Mouse (Mus musculus): Measurements from ENCODE around the gene Pmis2.
A peak's percentile ranks its signal among the peaks of the same experiment; 100 is the strongest.

Pmis2 gene

GRCm38 (mm10) chr7:30671480-30671879, at the start of gene Pmis2:
TSS of gene Pmis2 (minus strand) at chr7:30671605.
- DNase-seq = no peak

DNA sequence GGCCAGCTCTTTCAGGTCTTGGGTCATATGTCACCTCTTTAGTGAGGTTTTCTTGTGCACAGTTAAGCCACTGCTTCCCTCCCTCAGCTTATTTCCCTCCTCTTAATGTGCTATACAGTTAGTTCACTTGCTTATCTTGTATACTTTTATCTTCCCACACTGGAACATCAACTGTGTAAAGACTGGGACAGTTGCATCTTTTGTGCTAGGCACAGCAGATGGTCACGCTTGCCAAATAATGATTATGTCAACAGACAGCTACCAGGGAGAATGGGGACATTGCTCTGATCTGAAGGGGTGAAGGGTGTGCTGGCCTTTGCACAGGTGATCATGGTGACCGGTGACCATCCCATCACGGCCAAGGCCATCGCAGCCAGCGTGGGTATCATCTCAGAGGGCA, 48.3 kb upstream of the Pmis2 start:
- DNase-seq = no peak

DNA sequence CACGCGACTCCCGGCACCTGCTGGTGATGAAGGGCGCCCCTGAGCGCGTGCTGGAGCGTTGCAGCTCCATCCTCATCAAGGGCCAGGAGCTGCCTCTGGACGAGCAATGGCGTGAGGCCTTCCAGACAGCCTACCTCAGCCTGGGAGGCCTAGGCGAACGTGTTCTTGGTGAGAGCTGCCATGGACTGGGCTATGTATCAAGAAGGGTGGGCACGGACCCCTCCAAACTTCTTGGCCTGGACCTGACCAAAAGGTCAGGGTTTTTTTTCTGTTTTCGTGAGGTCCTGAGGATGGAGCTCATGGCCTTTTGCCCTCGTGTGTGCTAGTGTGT, 46.3 kb upstream of the Pmis2 start:
- DNase-seq = no peak

- no peak for DNase-seq
Measured at GRCm38 (mm10) chr7:30717006-30717715, 45.8 kb upstream of the Pmis2 start.

GRCm38 (mm10) chr7:30711942-30712341, 40.5 kb upstream of the Pmis2 start, which contains the start of gene Atp4a:
TSS of gene Atp4a (plus strand) at chr7:30712209.
- no peak for DNase-seq

- no peak for DNase-seq
Measured at GRCm38 (mm10) chr7:30707441-30707840, 36.0 kb upstream of the Pmis2 start.

DNA sequence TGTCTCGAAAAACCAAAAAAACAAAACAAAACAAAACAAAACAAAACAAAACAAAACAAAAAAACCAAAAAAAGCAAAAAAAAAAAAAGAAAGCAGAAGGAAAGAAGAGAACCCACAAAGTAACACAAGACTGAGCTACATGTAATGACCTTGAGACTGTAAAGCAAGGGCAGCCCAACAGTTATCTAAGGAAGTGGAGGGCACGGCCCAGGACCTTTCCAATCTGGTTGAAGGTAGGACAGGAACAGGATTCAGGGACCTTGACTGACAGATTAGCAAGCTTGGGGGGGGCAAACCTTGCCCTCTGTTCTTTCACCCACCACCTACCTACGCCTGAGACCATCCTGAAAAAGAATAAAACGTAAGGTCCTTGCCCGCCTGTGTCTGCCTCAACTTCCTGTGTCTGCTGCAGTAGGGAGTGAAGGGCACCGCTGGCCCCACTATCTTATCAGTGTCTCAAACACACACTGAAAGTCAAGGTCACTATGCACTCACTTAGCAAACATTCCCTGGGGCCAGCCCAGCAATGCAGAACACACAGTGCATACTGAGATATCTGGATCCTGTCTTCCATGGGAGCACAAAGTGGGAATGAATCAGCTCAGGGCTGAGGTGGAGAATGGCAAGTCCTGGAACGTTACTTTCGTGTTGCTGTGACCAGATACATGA, 34.9 kb upstream of the Pmis2 start:
- DNase-seq = no peak

- DNase-seq = no peak
Measured at GRCm38 (mm10) chr7:30698589-30698988, 27.2 kb upstream of the Pmis2 start, which contains the start of gene 2200002J24Rik. TSS of gene 2200002J24Rik (plus strand) at chr7:30698926.

GRCm38 (mm10) chr7:30698101-30698500, 26.7 kb upstream of the Pmis2 start:
- DNase-seq = no peak

GRCm38 (mm10) chr7:30688325-30688724, 16.9 kb upstream of the Pmis2 start:
- no peak for DNase-seq

GRCm38 (mm10) chr7:30683425-30683824, 12.0 kb upstream of the Pmis2 start:
- no peak for DNase-seq

- no peak for DNase-seq
Measured at GRCm38 (mm10) chr7:30681897-30682296, 10.5 kb upstream of the Pmis2 start.

- DNase-seq = no peak
Measured at GRCm38 (mm10) chr7:30678263-30678975, 7.0 kb upstream of the Pmis2 start.

DNA sequence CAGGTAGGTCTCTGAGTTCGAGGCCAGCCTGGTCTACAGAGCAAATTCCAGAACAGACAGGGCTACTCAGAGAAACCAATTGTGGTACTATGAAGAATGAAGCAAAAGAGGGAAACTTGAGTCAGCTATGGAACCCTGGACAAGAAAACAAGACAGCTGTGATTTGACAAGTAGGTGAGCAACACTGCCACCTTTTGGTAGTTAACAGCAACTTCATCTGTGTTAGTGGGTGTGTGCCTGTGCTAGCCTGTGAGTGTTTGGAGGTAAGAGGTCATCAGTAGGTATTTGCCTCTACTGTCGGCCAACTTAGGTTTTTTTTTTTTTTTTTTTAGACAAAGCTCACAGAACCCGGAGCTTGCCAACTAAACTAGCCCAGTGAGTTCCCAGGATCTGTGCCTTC, 2.2 kb downstream of the Pmis2 start:
- DNase-seq = no peak

DNA sequence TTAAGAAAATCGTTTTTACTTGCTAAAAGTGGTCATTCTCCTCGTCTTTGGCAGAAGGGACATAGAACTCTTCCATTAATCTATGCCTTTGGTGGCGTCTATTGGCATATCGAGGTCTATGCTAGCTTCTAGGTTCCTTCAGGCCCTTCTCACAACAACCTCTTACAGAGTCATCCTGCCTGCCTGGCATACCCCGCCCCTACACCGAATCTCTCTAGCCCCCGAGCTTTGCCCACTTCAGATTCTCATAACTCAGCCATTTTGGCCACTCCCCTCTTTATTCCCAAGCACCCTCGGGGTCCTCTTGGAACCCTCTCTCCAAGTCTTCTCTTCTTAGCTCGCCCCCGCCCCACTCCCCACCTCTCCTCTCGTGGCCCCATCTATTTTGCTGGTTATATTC, 6.1 kb downstream of the Pmis2 start:
- no peak for DNase-seq

DNA sequence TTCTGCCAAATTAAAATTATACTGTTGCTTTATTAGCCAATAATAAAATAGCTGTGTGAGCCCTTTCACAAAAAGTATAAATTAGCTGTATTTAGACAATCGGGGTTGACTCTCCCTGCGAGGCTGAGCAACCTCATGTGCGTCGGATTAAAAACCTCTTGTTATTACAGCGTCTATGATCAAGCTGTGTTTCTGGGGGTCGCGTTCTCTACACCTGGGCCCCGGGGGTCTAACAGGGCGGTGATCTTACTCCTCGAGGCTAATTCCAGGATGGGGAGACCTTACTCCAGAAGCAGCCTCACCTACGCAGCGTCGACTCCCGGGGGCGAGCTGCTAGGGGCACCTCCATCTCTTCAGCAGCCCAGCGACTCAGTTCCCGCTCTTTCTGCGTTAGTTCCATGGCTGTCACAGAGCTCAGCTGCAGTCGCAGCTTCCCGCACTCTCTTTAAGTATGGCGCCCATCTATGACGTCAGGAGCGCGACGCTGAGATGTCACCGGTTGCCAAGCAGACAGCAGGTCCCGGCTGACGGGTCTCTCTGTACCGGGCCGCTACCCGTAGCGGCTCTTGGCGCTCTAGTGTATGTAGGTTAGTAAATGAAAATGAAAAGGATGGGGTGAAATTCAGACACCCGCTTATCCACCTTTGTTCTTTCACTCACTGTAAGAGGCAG, 6.7 kb downstream of the Pmis2 start, which contains the start of gene Haus5:
Gene Haus5, minus strand, starts transcription at position 466 of the 672 bp plus-strand sequence.
- DNase-seq = peak; percentile 88

- DNase-seq = peak; percentile 99
Measured at GRCm38 (mm10) chr7:30649591-30650540, 21.5 kb downstream of the Pmis2 start, which contains the start of gene Rbm42. TSS of gene Rbm42 (minus strand) at chr7:30650317.

DNA sequence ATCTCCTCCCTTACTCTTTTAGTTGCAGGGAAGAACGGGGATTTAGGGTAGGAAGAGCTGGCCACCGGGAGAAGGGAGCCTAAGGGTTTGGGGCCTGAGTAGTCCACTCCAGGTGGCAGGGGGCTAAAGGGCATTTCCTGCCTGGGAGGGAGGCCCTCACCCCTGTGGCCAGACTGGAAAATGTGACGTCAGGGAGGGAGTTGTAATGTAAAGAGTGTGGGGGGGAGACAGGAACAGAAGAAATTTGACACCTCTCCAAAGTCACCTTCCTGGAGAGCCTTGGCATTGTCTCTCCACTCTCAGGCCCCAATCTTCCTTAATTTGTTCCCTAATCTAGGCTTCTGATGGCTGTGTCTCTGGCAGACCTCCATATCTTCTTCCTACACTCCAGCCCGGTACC, 32.3 kb downstream of the Pmis2 start:
- DNase-seq = no peak

DNA sequence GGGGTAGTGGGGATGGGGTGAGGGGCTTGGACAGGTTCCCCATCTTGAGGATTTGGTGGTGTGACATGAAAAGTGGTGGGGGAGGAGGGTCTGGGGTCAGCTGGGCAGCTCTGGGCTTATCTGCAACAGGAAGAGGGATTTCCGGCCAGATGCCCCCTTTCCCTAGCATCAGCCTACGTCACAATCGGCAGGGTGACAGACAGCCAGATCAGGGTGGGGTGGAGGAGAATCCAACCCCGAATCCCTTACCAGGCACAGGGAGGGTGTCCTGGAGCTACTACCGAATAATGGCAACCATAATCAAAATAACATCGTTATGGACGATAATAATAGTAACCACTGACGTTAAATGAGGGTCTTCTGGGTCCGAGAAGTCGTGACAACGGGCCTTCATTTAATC, 35.0 kb downstream of the Pmis2 start:
- no peak for DNase-seq

GRCm38 (mm10) chr7:30635752-30636151, 35.7 kb downstream of the Pmis2 start, which contains the start of gene Etv2:
TSS of gene Etv2 (minus strand) at chr7:30635852.
- no peak for DNase-seq

GRCm38 (mm10) chr7:30634621-30635020, 36.8 kb downstream of the Pmis2 start:
- no peak for DNase-seq

Measured in cerebellum, adult 11-12 months (tissue).